Mouse (Mus musculus) adrenal gland, postnatal 36 days (tissue): ENCODE results near the gene Gpr87. TPM values are rescaled to one million over a fixed set of nuclear protein-coding genes. Genes with fewer than 3 reads are reported as not detected.

Experiments
- DNase-seq, 2 experiments: peaks; one replicate each; pipeline ENCODE4 v3.0.0; 2021; ENCODE audit warnings: mixed read lengths in 1 of 2
- total RNA-seq, 2 experiments: library from RNA; stranded (reverse); gene quantifications; 2 replicates each; pipeline ENCODE4 v1.2.3; 2021

Gpr87 gene
- total RNA-seq, 2 experiments from 2014 or later, result not detected

GRCm38 (mm10) chr3:59138946-59139468 lies 55.9 kb downstream of the Gpr87 start:
- DNase-seq, result no peak

DNA sequence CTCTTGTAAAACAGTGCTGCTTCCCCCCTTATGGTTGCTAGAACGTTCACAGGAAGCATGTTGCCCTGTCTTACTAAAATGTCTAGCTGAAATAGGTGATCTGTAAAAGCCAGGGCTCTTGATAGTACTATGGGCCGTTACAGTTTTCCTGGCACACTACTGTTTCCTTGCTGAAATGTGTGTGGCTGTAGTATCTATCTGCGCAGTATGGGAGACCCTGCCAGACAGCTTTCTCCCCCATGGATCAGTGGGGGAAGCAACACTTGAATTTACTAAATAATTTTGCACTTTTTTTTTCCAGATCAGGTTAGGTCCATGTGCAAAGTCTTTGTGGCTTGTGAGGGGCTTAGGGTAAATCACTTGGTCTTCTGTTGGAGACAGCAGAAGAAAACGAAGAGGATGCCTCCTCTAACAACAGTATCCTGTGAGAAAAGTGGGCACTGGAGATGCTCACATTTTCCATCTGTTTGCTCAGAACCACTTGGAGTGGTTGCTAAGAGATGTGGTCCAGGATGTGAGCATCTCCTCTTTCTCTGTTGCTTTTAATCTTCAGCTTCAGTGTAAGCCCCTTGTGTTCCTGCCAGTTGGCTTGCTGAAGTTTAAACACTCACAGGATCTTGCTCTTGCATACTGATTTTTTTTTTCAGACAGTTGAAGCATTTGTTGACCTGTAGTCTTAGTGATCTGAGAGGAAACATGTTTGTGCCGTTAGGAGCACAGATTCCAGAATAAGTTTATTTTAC lies 58.8 kb downstream of the Gpr87 start:
- no peak for DNase-seq

- no peak for DNase-seq
Measured at GRCm38 (mm10) chr3:59133189-59133588, 61.7 kb downstream of the Gpr87 start.

GRCm38 (mm10) chr3:59131966-59132365 lies 62.9 kb downstream of the Gpr87 start:
- no peak for DNase-seq

DNA sequence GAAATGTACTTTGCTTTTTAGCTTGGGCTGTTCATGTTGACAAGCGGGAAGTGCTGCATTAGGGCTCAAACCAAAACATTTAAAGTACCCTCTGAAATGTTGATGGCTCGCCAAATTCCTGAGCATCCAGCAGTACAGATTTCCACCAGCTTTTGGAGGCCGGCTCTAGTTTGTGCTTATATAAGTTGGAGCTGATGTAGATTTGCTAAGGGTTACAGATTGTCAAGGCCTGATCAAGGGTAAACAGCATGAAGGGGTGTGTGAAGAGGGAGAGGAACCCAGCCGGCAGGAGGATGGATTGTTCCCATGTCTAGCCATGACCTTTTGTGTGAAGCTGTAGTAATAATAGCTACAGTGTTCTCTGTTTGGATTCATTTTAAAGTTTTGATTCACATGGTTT lies 63.8 kb downstream of the Gpr87 start:
- peak in 1 of 2 experiments; percentile 30 for DNase-seq

DNA sequence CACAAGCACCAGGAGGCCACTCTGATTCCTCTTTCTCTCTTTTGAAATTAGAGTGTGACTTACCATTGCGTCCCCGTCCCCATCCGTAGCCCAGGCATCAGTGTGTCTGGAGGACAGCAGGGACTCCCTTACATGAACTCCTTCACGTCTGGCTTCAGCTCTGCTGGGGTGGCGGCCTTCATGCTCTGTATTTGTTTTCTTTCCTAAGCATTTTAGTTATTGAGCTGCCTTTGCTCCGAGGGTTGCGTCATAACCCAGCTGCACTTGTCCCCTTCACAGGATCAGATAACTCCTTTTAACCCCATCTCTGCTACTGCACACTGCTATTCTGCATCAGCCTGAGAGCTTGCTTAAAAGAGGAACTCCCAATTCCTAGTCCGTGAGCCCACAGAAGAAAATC lies 64.5 kb downstream of the Gpr87 start:
- DNase-seq, result peak; percentile 61 to 63

- no peak for DNase-seq
Measured at GRCm38 (mm10) chr3:59129547-59129946, 65.4 kb downstream of the Gpr87 start.

Other genes with a start within 250 kb of the Gpr87 start
- 10 to 100 TPM; 12.9 to 13.3 TPM for gene Med12l, start 189.3 kb downstream of the Gpr87 start, total RNA-seq
- gene Gpr171, start 93.3 kb downstream of the Gpr87 start, total RNA-seq, result under 1 TPM in 1 of 2 experiments, not detected in 1; 0.26 TPM
- gene P2ry14, start 41.5 kb downstream of the Gpr87 start, total RNA-seq, result 10 to 100 TPM; 18.0 to 19.1 TPM
- under 1 TPM; 0.56 to 0.95 TPM for gene P2ry13, start 15.8 kb upstream of the Gpr87 start, total RNA-seq
- gene P2ry12, start 67.8 kb upstream of the Gpr87 start, total RNA-seq, result 1 to 10 TPM; 1.9 to 2.9 TPM
- gene Igsf10, start 149.3 kb upstream of the Gpr87 start, total RNA-seq, result 1 to 10 TPM; 1.6 to 3.4 TPM